Mouse (Mus musculus): ENCODE measurements at regions not wholly inside any gene's neighbourhood (a gene's known extent, or its start where the extent isn't known, plus 50 kb on each side); places are given as distances from the start of the nearest gene placed in this dataset.
A peak's percentile ranks its signal among the peaks of the same experiment; 100 is the strongest.

DNA sequence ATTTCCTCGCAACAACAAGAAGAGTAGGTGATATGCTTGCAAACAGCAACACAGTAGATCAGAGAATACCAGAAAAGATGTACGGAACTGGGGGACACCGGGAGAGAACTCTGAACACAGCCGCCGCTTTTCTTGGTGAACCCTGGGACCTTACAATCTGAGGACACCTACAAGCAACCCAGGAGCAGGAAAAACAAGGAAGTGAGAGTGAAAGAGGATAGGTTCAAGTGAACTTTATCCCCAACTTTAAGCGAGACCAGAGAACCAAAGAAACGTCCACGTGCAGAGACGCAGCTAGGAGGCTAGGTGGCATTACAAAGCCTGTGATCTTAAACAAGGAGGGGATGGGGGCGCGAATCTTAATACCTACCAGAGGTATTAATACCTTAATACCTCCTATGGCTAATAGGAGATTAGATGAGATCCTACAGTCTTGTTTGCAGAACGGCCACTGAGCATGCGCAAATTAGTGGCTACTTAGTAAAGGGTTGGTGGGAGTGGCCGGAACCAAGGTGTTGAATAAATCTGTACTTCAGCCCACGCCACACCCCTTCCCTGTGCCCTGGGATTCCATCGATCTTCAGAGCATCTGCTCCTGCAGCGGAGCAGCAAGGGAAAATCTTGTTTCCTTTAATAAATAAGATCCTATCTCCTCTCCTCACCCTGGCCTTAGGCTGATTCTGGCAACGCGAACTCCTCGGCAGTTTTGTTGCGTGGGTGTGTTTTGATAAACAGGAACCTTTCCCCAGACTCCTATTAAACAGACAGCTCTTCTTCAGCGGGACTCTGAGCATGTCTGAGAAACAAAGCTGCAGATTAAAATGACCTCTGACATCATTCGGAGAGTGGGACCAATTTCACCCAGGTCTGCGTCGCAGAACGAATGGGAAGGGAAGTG, 64.6 kb upstream of the Cdh5 start:
- no peak for ATAC-seq
- no peak for DNase-seq
- WGBS: 87% methylated on average over 26 of the region's 26 CpGs

DNA sequence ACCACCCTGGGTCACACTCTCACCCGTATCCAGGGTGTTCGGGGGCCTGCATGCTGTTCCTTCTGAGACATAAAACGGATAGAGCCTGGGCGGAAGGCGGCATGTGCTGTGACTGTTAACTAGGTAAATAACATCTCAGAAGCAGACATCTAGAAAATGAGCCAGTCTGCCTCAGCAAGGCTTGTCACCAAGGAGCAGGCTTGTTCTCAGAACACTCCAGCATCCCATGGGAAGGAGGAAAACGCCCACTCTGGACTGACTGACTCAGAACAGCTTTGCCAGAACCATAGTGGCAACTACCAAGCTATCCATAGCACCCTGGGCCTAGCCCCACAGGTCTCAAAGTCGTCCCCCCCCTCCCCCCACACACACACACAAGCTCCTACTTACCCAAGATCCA, 63.8 kb upstream of the Cdh5 start:
- no peaks in the 10 kb centered on the region for H3K4me1 ChIP-seq (ENCODE audit: insufficient read depth)
- TF ChIP-seq CTCF (IDR thresholded peaks at IDR 0.05; ENCODE audit: low read depth): no peak
- no peak for DNase-seq
- no peaks in the 10 kb centered on the region for H3K27me3 ChIP-seq (ENCODE audit: insufficient read depth, low read length)
- H3K9ac ChIP-seq: no peak overlapping the region
- no peak overlapping the region for H3K4me3 ChIP-seq (ENCODE audit: low read depth, low read length)
- 82% methylated on average over 7 of the region's 7 CpGs for WGBS
- H3K9me3 ChIP-seq (ENCODE audit: low read length): no peaks in the 10 kb centered on the region
- no peak overlapping the region for H3K4me2 ChIP-seq (ENCODE audit: low read depth)
- no peaks in the 10 kb centered on the region for H3K36me3 ChIP-seq (ENCODE audit: insufficient read depth)
- H3K27ac ChIP-seq (ENCODE audit: low read depth, low read length): no peak overlapping the region
- no peak for ATAC-seq

More for the DNA sequence above, 64.6 kb upstream of the Cdh5 start:
- Histone ChIP-seq H3K27ac (ENCODE audit: low read depth, low read length) (no peak overlapping the region), H3K4me1 (ENCODE audit: insufficient read depth) (no peaks in the 10 kb centered on the region), H3K4me2 (ENCODE audit: low read depth) (no peak overlapping the region), H3K27me3 (ENCODE audit: insufficient read depth, low read length) (no peaks in the 10 kb centered on the region), H3K36me3 (ENCODE audit: insufficient read depth) (no peaks in the 10 kb centered on the region), H3K9ac (no peak overlapping the region), H3K4me3 (ENCODE audit: low read depth, low read length) (no peak overlapping the region), H3K9me3 (ENCODE audit: low read length) (no peaks in the 10 kb centered on the region)
- TF ChIP-seq CTCF (IDR thresholded peaks at IDR 0.05; ENCODE audit: low read depth): no peak

DNA sequence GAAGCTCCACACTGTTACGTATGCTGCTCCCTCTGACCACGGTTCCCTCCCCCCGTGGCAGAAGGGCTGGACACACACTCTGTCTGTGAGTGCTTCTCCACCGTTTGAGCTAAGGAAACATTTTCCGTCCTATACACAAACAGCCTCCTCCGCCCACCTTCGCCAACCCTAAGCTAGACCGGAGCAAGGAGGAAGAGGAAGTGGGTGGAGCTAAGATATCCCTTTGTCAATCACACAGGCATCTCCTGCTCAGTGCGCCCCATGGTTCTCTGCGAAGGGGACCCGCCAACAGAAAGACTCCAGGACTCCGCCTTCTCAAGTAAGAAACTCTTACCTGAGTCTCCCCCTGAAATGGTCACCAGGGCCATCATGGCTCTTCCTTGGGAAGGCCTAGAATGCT, 61.9 kb upstream of the Cdh5 start:
- DNase-seq (no peak), ATAC-seq (no peak)
- Histone ChIP-seq H3K36me3 (ENCODE audit: insufficient read depth) (no peaks in the 10 kb centered on the region), H3K4me1 (ENCODE audit: insufficient read depth) (no peaks in the 10 kb centered on the region), H3K27ac (ENCODE audit: low read depth, low read length) (no peak overlapping the region), H3K4me2 (ENCODE audit: low read depth) (no peak overlapping the region), H3K4me3 (ENCODE audit: low read depth, low read length) (no peak overlapping the region), H3K27me3 (ENCODE audit: insufficient read depth, low read length) (no peaks in the 10 kb centered on the region), H3K9me3 (ENCODE audit: low read length) (no peaks in the 10 kb centered on the region), H3K9ac (no peak overlapping the region)
- 89% methylated on average over 12 of the region's 12 CpGs for WGBS
- no peak for TF ChIP-seq CTCF (IDR thresholded peaks at IDR 0.05; ENCODE audit: low read depth)

- no peak overlapping the region for H3K4me2 ChIP-seq (ENCODE audit: low read depth)
- H3K9ac ChIP-seq: no peak overlapping the region
- no peak overlapping the region for H3K4me3 ChIP-seq (ENCODE audit: low read depth, low read length)
- WGBS: 54% methylated on average over 5 of the region's 5 CpGs
- H3K9me3 ChIP-seq (ENCODE audit: low read length): no peaks in the 10 kb centered on the region
- H3K36me3 ChIP-seq (ENCODE audit: insufficient read depth): no peaks in the 10 kb centered on the region
- no peaks in the 10 kb centered on the region for H3K27me3 ChIP-seq (ENCODE audit: insufficient read depth, low read length)
- ATAC-seq: no peak
- H3K4me1 ChIP-seq (ENCODE audit: insufficient read depth): no peaks in the 10 kb centered on the region
- no peak for TF ChIP-seq CTCF (IDR thresholded peaks at IDR 0.05; ENCODE audit: low read depth)
- no peak for DNase-seq
- H3K27ac ChIP-seq (ENCODE audit: low read depth, low read length): no peak overlapping the region
These were observed 59.9 kb upstream of the Cdh5 start for GRCm38 (mm10) chr8:104041522-104041921.

- H3K4me2 ChIP-seq (ENCODE audit: low read depth): no peak overlapping the region
- no peaks in the 10 kb centered on the region for H3K4me1 ChIP-seq (ENCODE audit: insufficient read depth)
- H3K27ac ChIP-seq (ENCODE audit: low read depth, low read length): no peak overlapping the region
- no peaks in the 10 kb centered on the region for H3K9me3 ChIP-seq (ENCODE audit: low read length)
- no peak overlapping the region for H3K4me3 ChIP-seq (ENCODE audit: low read depth, low read length)
- 56% methylated on average over 8 of the region's 8 CpGs for WGBS
- no peaks in the 10 kb centered on the region for H3K27me3 ChIP-seq (ENCODE audit: insufficient read depth, low read length)
- peak; percentile 43; the same call in 1 of the 2 replicates for ATAC-seq
- DNase-seq: no peak
- H3K9ac ChIP-seq: no peak overlapping the region
- no peaks in the 10 kb centered on the region for H3K36me3 ChIP-seq (ENCODE audit: insufficient read depth)
- no peak for TF ChIP-seq CTCF (IDR thresholded peaks at IDR 0.05; ENCODE audit: low read depth)
These were observed 59.0 kb upstream of the Cdh5 start for GRCm38 (mm10) chr8:104042434-104042833.

DNA sequence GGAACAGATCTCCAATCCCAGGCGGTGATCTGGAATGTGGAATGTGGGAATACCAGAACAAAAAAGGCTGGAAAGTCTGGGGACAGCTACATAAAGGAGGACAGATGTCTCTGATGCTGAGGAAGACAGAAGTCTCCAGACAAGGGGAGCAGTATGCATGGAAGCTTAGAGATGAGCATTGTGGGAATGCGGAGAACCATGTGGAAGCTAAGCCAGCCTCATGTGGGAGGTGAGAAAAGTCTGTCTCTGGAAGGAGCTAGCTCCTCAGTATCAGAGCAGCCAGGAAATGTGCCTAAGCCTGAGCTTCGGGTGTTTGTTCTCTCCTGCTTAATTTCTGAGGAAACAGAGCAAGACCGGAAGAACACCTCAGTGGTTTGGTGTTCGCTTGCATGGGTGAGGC, 53.4 kb upstream of the Cdh5 start:
- no peaks in the 10 kb centered on the region for H3K9me3 ChIP-seq (ENCODE audit: low read length)
- no peak overlapping the region for H3K9ac ChIP-seq
- no peak overlapping the region for H3K27ac ChIP-seq (ENCODE audit: low read depth, low read length)
- no peaks in the 10 kb centered on the region for H3K36me3 ChIP-seq (ENCODE audit: insufficient read depth)
- H3K4me3 ChIP-seq (ENCODE audit: low read depth, low read length): no peak overlapping the region
- no peak for ATAC-seq
- no peak overlapping the region for H3K4me2 ChIP-seq (ENCODE audit: low read depth)
- H3K4me1 ChIP-seq (ENCODE audit: insufficient read depth): peaks cover 3% of the 10 kb centered on the region; the same call in 1 of the 2 replicates
- H3K27me3 ChIP-seq (ENCODE audit: insufficient read depth, low read length): no peaks in the 10 kb centered on the region; the same call in 1 of the 2 replicates
- 88% methylated on average over 5 of the region's 5 CpGs for WGBS
- no peak for DNase-seq
- TF ChIP-seq CTCF (IDR thresholded peaks at IDR 0.05; ENCODE audit: low read depth): no peak

DNA sequence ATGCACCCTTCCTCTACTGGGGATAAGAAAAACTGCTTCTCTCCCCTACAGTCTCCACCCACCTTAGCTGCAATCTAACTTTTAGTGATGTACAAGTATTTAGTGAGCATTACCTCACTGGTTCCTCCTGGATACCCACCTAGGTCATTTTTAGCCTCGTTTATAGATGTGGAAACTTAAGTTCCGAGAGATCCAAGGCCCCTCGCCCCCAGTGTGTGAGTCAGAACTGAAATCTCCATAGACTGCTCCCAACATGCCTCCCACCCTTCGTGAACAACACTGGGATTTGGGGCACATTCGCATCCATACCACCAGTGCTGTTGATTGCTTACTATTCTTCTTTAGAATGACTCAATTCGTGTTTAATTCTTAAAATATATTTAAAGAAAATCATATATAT, 52.2 kb upstream of the Cdh5 start:
- TF ChIP-seq CTCF (IDR thresholded peaks at IDR 0.05; ENCODE audit: low read depth): no peak
- DNase-seq (no peak), ATAC-seq (no peak)
- no peak overlapping the region for H3K27ac ChIP-seq (ENCODE audit: low read depth, low read length)
- 88% methylated on average over 6 of the region's 6 CpGs for WGBS
- no peak overlapping the region for H3K4me3 ChIP-seq (ENCODE audit: low read depth, low read length)
- H3K4me2 ChIP-seq (ENCODE audit: low read depth): no peak overlapping the region
- no peaks in the 10 kb centered on the region for H3K36me3 ChIP-seq (ENCODE audit: insufficient read depth)
- peaks cover 3% of the 10 kb centered on the region; the same call in 1 of the 2 replicates for H3K4me1 ChIP-seq (ENCODE audit: insufficient read depth)
- H3K27me3 ChIP-seq (ENCODE audit: insufficient read depth, low read length): no peaks in the 10 kb centered on the region; the same call in 1 of the 2 replicates
- H3K9ac ChIP-seq: no peak overlapping the region
- no peaks in the 10 kb centered on the region for H3K9me3 ChIP-seq (ENCODE audit: low read length)
